In the genomic region with DNA sequence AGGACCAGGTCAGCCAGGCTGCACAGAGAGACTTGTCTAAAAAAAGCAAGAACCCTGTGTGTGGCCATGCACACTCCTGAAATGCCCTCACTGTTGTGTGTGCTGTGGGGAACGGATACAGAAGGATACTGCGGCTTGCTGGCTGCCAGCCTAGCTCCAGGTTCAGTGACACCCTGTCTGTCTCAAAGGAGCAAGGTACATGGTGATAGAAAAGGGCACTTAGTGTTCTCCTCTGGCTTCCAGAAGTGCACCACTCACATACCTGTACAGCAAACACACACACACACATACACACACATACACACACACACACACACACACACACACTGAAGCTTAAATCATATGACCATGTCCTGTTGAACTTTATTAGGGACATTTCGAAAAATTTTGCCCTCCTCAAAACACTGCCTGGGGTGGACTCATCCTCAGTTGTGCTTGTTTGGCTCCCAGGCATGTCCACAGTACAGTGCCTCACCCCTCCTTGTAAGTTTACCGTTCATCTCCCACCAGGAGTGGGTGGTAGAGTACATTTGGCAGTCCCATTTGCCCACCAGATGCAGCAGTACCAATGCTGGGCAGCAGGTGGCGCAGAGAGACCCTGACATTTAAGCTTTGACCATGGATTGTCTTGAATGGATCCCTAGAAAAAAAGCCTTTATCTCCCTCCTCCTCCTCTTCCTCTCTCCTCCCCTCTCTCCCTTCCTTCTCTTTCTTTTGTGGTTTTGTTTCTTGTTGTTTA, we compare ENCODE assay signal across 8 mouse cellular contexts. TPM values are rescaled to one million over a fixed set of nuclear protein-coding genes. Genes with fewer than 3 reads are reported as not detected.
DNase-seq lines count a peak whose midpoint lies in the region; ATAC-seq and TF ChIP-seq lines count a peak whose summit lies in the region.

No protein-coding gene starts in this region.

- H3K4me3 ChIP-seq in kidney, embryonic 16.5 days (ENCODE audit: low read length): no peak overlapping the region
- H3K4me3 ChIP-seq in liver, embryonic 14.5 days (ENCODE audit: insufficient read depth in 1 of 2, low read depth in 2 of 2, low read length in 2 of 2): no peak overlapping the region

- H3K36me3 ChIP-seq in kidney, embryonic 16.5 days (ENCODE audit: insufficient read depth, low read length): no peaks in the 10 kb centered on the region
- H3K36me3 ChIP-seq in liver, embryonic 14.5 days (replicated peaks; ENCODE audit: control insufficient read depth, insufficient read depth, low read depth): no peaks in the 10 kb centered on the region

- peak; percentile 63; the same call in 1 of the 2 replicates for ATAC-seq in kidney, embryonic 16.5 days (ENCODE audit: low FRiP score, low TSS enrichment)
- no peak for ATAC-seq in liver, embryonic 14.5 days (ENCODE audit: insufficient read depth)

- H3K4me2 ChIP-seq in kidney, embryonic 16.5 days (replicated peaks; ENCODE audit: low read depth, low read length): no peak overlapping the region
- H3K4me2 ChIP-seq in liver, embryonic 14.5 days (ENCODE audit: low read depth): no peak overlapping the region

- no peak for TF ChIP-seq EP300 in liver, embryonic 14.5 days (IDR thresholded peaks at IDR 0.05; ENCODE audit: low read depth)

- H3K27ac ChIP-seq in kidney, embryonic 16.5 days (ENCODE audit: low read length): no peak overlapping the region
- H3K27ac ChIP-seq in liver, embryonic 14.5 days: no peak overlapping the region

- no peaks in the 10 kb centered on the region for H3K9me3 ChIP-seq in kidney, embryonic 16.5 days (ENCODE audit: low read length)
- H3K9me3 ChIP-seq in liver, embryonic 14.5 days (ENCODE audit: control insufficient read depth, low read length): no peaks in the 10 kb centered on the region

- H3K27me3 ChIP-seq in kidney, embryonic 16.5 days (ENCODE audit: insufficient read depth, low read length): no peaks in the 10 kb centered on the region
- no peaks in the 10 kb centered on the region for H3K27me3 ChIP-seq in liver, embryonic 14.5 days (ENCODE audit: control insufficient read depth, insufficient read depth, low read length)

- H3K4me1 ChIP-seq in kidney, embryonic 16.5 days (ENCODE audit: insufficient read depth, low read length): peaks cover 2% of the 10 kb centered on the region; the same call in 1 of the 2 replicates
- H3K4me1 ChIP-seq in liver, embryonic 14.5 days (replicated peaks; ENCODE audit: control insufficient read depth in 2 of 2, insufficient read depth in 2 of 2, low read length in 1 of 2): peaks cover 12 to 20% of the 10 kb centered on the region in 2 experiments

- 51% methylated on average over 5 of the region's 5 CpGs for WGBS in kidney, embryonic 16.5 days
- 42% methylated on average over 5 of the region's 5 CpGs for WGBS in liver, embryonic 14.5 days (ENCODE audit: insufficient replicate concordance)

- no peak overlapping the region for H3K9ac ChIP-seq in kidney, embryonic 16.5 days (replicated peaks; ENCODE audit: low read length)
- no peak overlapping the region for H3K9ac ChIP-seq in liver, embryonic 14.5 days (replicated peaks)

- DNase-seq in A20 (ENCODE audit: low read depth, low spot score): peak; percentile 77
- DNase-seq in T-cell, adult 2 months (ENCODE audit: low spot score): peak; percentile 77
- DNase-seq in cerebellum, postnatal 4 days (ENCODE audit: low spot score in 2 of 2): peak; percentile 73 to 91
- DNase-seq in gastrocnemius, postnatal 25 days: peak; percentile 56
- DNase-seq in liver, embryonic 14.5 days (ENCODE audit: low read depth in 3 of 3, low spot score in 3 of 3): peak; percentile 50 to 66 (median 52)
- DNase-seq in ovary, postnatal 14 days (ENCODE audit: low spot score): peak; percentile 89
- peak; percentile 80 to 93 for DNase-seq in thymus, postnatal 10 days (ENCODE audit: low spot score in 2 of 2)

- TF ChIP-seq CTCF in liver, embryonic 14.5 days (IDR thresholded peaks at IDR 0.05; ENCODE audit: low read depth): peak; percentile 99

RNA-seq across cellular contexts. Expression of a gene that starts 5.7 kb away (rescaled TPM):
- total RNA-seq in gastrocnemius, postnatal 25 days (2021): 10 to 100 TPM; 12.2 to 12.9 TPM
- 22.7 and 23.3 TPM in 2 replicates for polyA plus RNA-seq in kidney, embryonic 16.5 days (2015; fragmentation: Nextera tagmentation; extraction: Ambion mirVana)
- 6.4 and 9.8 TPM in 2 replicates for polyA plus RNA-seq in liver, embryonic 14.5 days (2012; rRNA removed)
- 7.2 and 8.2 TPM in 2 replicates for polyA plus RNA-seq in liver, embryonic 14.5 days (2014; fragmentation: Nextera tagmentation; extraction: Ambion mirVana)

RNA-seq across cellular contexts. Expression of a gene that starts 23.3 kb away (rescaled TPM):
- not detected for total RNA-seq in gastrocnemius, postnatal 25 days (2021)
- polyA plus RNA-seq in kidney, embryonic 16.5 days (2015; fragmentation: Nextera tagmentation; extraction: Ambion mirVana): 0.41 and 0.55 TPM in 2 replicates
- polyA plus RNA-seq in liver, embryonic 14.5 days (2012; rRNA removed): 0.15 and 0.18 TPM in 2 replicates
- 0.18 and 0.30 TPM in 2 replicates for polyA plus RNA-seq in liver, embryonic 14.5 days (2014; fragmentation: Nextera tagmentation; extraction: Ambion mirVana)
